Mouse (Mus musculus) C2C12 (cell line): ENCODE data around the gene Nr1i2. TPM values are rescaled to one million over a fixed set of nuclear protein-coding genes. Genes with fewer than 3 reads are reported as not detected.
"Not testable (repeated sequence)": the region's sequence is repeated elsewhere in the genome, so short reads cannot be mapped to it uniquely, and the experiment has no call there.

ENCODE experiments used
- H3K27me3 ChIP-seq: one replicate; pipeline ENCODE4 v1.6.1; 2011; ENCODE audit not compliant: control insufficient read depth, insufficient read depth, insufficient read length
- H3K36me3 ChIP-seq: one replicate; pipeline ENCODE4 v1.6.1; 2011; ENCODE audit not compliant: control insufficient read depth, insufficient read depth
- H3K4me3 ChIP-seq: one replicate; pipeline ENCODE4 v1.5.1; 2011; ENCODE audit warnings: mild to moderate bottlenecking, control low read depth; ENCODE audit not compliant: poor library complexity, insufficient read depth, severe bottlenecking
- H3K79me2 ChIP-seq: one replicate; pipeline ENCODE4 v1.6.1; 2011; ENCODE audit not compliant: control insufficient read depth, insufficient read depth
- H3K79me3 ChIP-seq: one replicate; pipeline ENCODE4 v1.6.1; 2011; ENCODE audit warnings: low read depth, control low read depth
- H3ac ChIP-seq: one replicate; pipeline ENCODE3; 2011; ENCODE audit warnings: low read depth; ENCODE audit not compliant: control insufficient read depth, insufficient read length
- CEBPB ChIP-seq: IDR thresholded peaks from one replicate; pipeline ENCODE4 v1.6.1; 2011; ENCODE audit warnings: low read depth, mild to moderate bottlenecking, control low read depth, moderate library complexity
- CTCF ChIP-seq: IDR thresholded peaks from one replicate; pipeline ENCODE4 v1.5.1; 2011; ENCODE audit not compliant: control insufficient read depth, insufficient read depth, insufficient read length
- FOSL1 ChIP-seq: IDR thresholded peaks from one replicate; pipeline ENCODE4 v1.8.0; 2011; ENCODE audit warnings: mild to moderate bottlenecking, low read length; ENCODE audit not compliant: poor library complexity, insufficient read depth, severe bottlenecking
- MAX ChIP-seq: IDR thresholded peaks from one replicate; pipeline ENCODE4 v1.6.1; 2011; ENCODE audit warnings: mild to moderate bottlenecking, control low read depth
- MYOD1 ChIP-seq: IDR thresholded peaks from one replicate; pipeline ENCODE4 v1.6.1; 2011; ENCODE audit warnings: low read depth; ENCODE audit not compliant: control insufficient read depth, insufficient read length
- MYOG ChIP-seq: IDR thresholded peaks from one replicate; pipeline ENCODE4 v1.6.1; 2011; ENCODE audit not compliant: control insufficient read depth, insufficient read length; ENCODE audit errors: extremely low read depth
- USF1 ChIP-seq: IDR thresholded peaks from one replicate; pipeline ENCODE4 v1.6.1; 2011; ENCODE audit warnings: low read depth, mild to moderate bottlenecking, control low read depth, moderate library complexity
- polyA plus RNA-seq: library from polyadenylated mRNA; unstranded; fragments of >200 nt; fragmentation: generic; extraction: Trizol; gene quantifications from one replicate; pipeline ENCODE4 v1.2.1, GENCODE M21; 2012; ENCODE audit warnings: missing spikeins

The Nr1i2 gene
- polyA plus RNA-seq, 1 experiment, result not detected

GRCm38 (mm10) chr16:38245379-38245778 is 49.2 kb downstream of the Nr1i2 start:
- peaks cover 14% of the 10 kb centered on the region for H3K36me3 ChIP-seq
- H3K79me3 ChIP-seq, result no peaks in the 10 kb centered on the region
- no peak overlapping the region for H3K4me3 ChIP-seq
- H3K79me2 ChIP-seq, result no peaks in the 10 kb centered on the region
- no peaks in the 10 kb centered on the region for H3K27me3 ChIP-seq
- TF ChIP-seq MAX (no peak), USF1 (no peak), CEBPB (no peak), FOSL1 (no peak), MYOD1 (no peak), CTCF (no peak), MYOG (no peak)
- no peak overlapping the region for H3ac ChIP-seq

DNA sequence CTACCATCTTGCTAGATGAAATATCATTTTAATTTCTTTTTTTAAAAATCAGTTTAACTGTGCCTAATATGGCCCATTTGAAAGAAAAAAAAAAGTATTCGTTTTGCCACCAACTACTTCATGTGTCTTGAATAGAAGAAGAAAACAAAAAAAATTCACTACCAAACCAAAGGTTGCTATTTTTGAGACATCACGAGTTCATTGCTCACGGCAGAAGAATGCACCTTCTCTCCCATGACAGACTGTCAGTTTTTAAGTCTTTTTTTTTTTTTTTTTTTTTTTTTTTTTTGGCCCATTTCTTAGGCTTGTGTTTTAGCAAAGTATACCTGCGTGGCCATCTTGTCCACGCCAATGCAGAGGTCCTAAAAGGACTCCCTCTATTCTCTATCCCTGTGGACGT is 50.5 kb downstream of the Nr1i2 start:
- TF ChIP-seq FOSL1, result no peak
- TF ChIP-seq MYOG, result no peak
- TF ChIP-seq CEBPB, result no peak
- TF ChIP-seq CTCF, result no peak
- TF ChIP-seq MYOD1, result no peak
- no peak for TF ChIP-seq USF1
- TF ChIP-seq MAX, result no peak
- no peak overlapping the region for H3ac ChIP-seq
- peaks cover 14% of the 10 kb centered on the region for H3K36me3 ChIP-seq
- no peaks in the 10 kb centered on the region for H3K27me3 ChIP-seq
- no peaks in the 10 kb centered on the region for H3K79me2 ChIP-seq
- H3K4me3 ChIP-seq, result no peak overlapping the region
- H3K79me3 ChIP-seq, result no peaks in the 10 kb centered on the region

GRCm38 (mm10) chr16:38240167-38240566 is 54.5 kb downstream of the Nr1i2 start:
- TF ChIP-seq MYOG, result no peak
- no peak for TF ChIP-seq MYOD1
- no peak for TF ChIP-seq USF1
- TF ChIP-seq FOSL1, result no peak
- H3K79me3 ChIP-seq, result no peaks in the 10 kb centered on the region
- no peak overlapping the region for H3K4me3 ChIP-seq
- peaks cover 22% of the 10 kb centered on the region for H3K36me3 ChIP-seq
- H3ac ChIP-seq, result no peak overlapping the region
- H3K79me2 ChIP-seq, result no peaks in the 10 kb centered on the region
- no peaks in the 10 kb centered on the region for H3K27me3 ChIP-seq

DNA sequence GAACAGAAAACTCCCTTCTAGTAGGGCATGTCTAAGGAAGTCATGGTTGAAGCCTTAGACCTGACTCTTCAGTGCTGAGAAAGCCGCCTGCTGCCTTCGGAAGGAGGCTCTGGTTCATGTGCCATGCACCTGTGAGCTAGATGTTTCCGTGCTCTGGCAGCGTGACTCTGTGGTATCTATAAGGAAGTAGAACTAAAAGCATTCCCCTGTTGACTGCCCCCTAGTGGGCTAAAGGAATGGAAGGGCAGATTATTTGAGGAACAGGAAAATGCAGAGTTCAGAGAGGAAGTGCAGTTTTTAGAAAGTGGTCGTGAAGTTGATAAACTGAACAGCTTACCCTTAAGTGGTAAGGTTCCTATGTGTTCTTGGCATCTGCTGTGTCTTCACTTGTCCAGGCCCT is 54.9 kb downstream of the Nr1i2 start:
- H3K79me3 ChIP-seq, result no peaks in the 10 kb centered on the region
- TF ChIP-seq USF1 (no peak), MYOD1 (no peak)
- peaks cover 22% of the 10 kb centered on the region for H3K36me3 ChIP-seq
- no peaks in the 10 kb centered on the region for H3K27me3 ChIP-seq
- H3K4me3 ChIP-seq, result no peak overlapping the region
- no peaks in the 10 kb centered on the region for H3K79me2 ChIP-seq
- no peak overlapping the region for H3ac ChIP-seq

- no peak for TF ChIP-seq MAX
- TF ChIP-seq CTCF, result no peak
- no peak for TF ChIP-seq MYOG
- TF ChIP-seq CEBPB, result no peak
- no peak for TF ChIP-seq USF1
- TF ChIP-seq MYOD1, result no peak
- Histone ChIP-seq H3K79me3 (no peaks in the 10 kb centered on the region), H3K79me2 (no peaks in the 10 kb centered on the region), H3K27me3 (no peaks in the 10 kb centered on the region), H3K4me3 (no peak overlapping the region), H3K36me3 (peaks cover 11% of the 10 kb centered on the region), H3ac (no peak overlapping the region)
Observed at GRCm38 (mm10) chr16:38236936-38237585, 57.6 kb downstream of the Nr1i2 start.

DNA sequence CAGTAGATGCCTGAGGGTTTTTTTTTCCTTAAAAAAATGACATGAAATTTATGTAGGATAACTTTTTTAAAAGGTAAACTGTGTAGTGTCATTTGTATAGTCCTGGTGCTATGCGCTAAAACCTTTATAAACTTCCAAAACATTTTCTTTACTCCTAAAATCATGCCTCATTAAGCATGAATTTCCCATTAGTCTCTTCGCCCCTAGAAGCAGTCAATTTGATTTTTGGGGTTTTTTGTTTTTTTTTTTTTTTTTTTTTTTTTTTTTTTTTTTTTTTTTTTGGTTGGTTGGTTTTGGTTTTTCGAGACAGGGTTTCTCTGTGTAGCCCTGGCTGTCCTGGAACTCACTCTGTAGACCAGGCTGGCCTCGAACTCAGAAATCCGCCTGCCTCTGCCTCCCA is 72.1 kb downstream of the Nr1i2 start:
- H3K36me3 ChIP-seq, result peaks cover 46% of the 10 kb centered on the region
- H3ac ChIP-seq, H3K27me3 ChIP-seq, H3K4me3 ChIP-seq, H3K79me2 ChIP-seq, H3K79me3 ChIP-seq: not testable (repeated sequence)

DNA sequence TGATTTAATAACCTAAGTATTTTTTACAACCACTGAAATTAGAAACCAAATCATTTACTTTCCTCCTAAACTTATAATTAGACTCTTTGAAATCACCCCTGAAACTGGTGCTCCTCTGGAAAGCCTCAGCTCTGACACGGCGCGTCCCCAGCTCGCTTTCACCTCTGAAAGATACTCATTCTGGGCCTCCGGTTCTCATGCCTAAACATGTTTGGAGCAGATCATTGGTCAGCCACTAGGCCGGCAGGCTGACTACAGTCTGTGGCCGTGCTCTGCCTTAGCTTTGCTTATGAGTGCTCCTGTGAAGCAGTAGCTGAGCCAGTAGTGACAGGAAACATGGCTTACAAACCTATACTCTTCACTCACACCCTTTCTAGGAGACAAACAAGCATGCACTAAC is 89.4 kb downstream of the Nr1i2 start:
- Histone ChIP-seq H3K79me2 (no peaks in the 10 kb centered on the region), H3K27me3 (no peaks in the 10 kb centered on the region), H3K36me3 (peaks cover 53% of the 10 kb centered on the region), H3ac (no peak overlapping the region), H3K4me3 (no peak overlapping the region), H3K79me3 (no peaks in the 10 kb centered on the region)
- no peak for TF ChIP-seq MAX
- no peak for TF ChIP-seq FOSL1

Other genes with a start within 250 kb of the Nr1i2 start
- gene Gsk3b, start 205.8 kb downstream of the Nr1i2 start, polyA plus RNA-seq, result 12.3 TPM
- 0.61 TPM for gene Maats1, start 47.3 kb upstream of the Nr1i2 start, polyA plus RNA-seq
- gene Cox17, start 52.2 kb upstream of the Nr1i2 start, polyA plus RNA-seq, result 404 TPM
- gene Gm21987, start 52.2 kb upstream of the Nr1i2 start, polyA plus RNA-seq, result not detected
- gene Popdc2, start 67.4 kb upstream of the Nr1i2 start, polyA plus RNA-seq, result 0.30 TPM
- gene Pla1a, start 138.3 kb upstream of the Nr1i2 start, polyA plus RNA-seq, result 3.0 TPM
- gene Adprh, start 157.9 kb upstream of the Nr1i2 start, polyA plus RNA-seq, result 52.2 TPM
- 8.7 TPM for gene Cd80, start 160.7 kb upstream of the Nr1i2 start, polyA plus RNA-seq
- gene Timmdc1, start 227.8 kb upstream of the Nr1i2 start, polyA plus RNA-seq, result 29.5 TPM